Mouse (Mus musculus) heart, adult 9 months (tissue): Measurements from ENCODE around the gene Emc9.

Source experiments
- DNase-seq, 2 experiments: peaks; one replicate each; pipeline ENCODE4 v3.0.0; 2022; ENCODE audit warnings: low spot score in 2 of 2

The Emc9 gene

DNA sequence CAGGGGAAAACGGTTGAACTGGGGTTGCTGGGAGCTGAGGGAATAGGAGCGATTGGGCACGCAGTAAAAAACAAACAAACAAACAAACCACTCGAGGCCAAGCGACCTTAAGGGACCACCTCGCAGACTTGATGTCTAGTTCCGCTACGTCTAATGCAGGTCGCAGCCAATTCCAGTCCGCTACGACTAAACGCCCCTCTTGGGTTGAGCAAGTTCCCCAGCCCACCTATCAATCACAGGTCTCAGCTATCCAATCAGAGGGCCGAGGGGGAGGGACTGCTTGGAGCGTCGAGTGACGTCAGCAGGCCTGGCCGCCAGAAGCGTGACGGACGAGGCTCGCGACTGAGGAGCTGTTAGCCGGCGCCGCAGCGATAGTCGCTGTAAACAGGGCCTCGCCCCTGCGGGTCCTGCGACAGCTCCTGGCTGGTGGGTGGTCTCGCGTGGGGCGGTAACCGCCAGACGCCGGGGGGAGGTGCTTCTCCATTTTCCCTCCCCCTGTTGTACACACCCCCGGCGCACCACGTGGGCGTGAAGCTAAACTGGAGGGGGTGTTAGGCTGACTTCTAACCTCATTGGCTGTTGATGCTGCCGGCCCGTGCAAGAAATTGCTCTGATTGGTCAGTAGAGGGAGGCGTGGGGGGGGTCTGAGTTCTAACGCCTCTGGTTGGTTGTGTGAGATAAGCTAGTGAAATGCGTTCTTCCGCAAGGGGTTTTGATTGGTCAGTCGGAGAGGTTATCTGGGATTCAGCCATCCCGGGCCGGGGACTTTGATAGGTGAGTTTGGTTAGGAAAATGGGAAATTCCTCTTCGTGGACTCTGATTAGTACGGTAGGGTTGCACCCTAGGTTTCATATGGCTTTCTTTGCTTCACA is 24.7 kb downstream of the Emc9 start, which contains the start of gene A730061H03Rik:
A730061H03Rik (minus strand) TSS at position 205 of the 872 bp plus-strand sequence.
- DNase-seq, result peak; percentile 98 to 99

- peak; percentile 91 to 93 for DNase-seq
Observed at GRCm38 (mm10) chr14:55559799-55560201, 25.3 kb downstream of the Emc9 start, which contains the start of gene Dcaf11. TSS of gene Dcaf11 (plus strand) at chr14:55560006.

- DNase-seq, result no peak
Observed at GRCm38 (mm10) chr14:55558740-55559448, 26.2 kb downstream of the Emc9 start.

DNA sequence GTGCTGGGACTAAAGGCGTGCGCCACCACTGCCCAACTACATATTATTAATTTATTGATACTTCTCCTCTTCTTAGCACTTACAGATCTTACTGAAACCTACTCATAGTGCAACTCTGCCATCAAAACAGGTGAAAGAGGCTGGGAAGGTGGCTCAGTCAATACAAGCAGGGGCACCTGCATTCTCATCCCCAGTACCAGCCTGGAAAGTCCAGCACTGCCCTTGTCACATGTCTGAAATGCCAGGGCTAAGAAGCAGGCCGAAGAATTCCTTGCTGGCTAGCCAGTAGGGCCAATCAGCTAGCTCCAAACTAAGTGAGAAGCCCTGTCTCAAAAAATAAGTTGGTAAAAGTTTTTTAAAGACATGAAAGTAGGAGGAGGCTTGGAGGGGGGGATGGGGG is 27.5 kb downstream of the Emc9 start:
- DNase-seq, result no peak

DNA sequence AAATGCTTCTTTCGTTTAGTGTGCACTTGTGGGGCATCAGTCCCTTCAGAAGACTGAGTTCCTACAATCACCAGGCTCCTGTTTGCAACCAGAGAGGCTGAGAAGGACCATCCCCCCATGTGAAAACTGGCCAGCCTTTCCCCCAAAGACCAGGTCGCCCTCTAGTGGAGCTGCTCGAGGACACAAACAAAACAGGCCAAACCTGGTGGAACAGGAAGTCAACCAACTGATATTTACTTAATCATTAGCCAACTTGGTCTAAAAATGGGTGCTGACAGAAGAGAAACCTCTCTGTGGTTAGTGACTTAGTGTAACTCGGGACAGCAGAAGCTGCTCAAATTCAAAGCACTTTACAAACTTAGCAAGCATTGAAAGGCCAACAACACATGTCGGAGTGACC is 28.1 kb downstream of the Emc9 start:
- peak; percentile 76 to 79 for DNase-seq

DNA sequence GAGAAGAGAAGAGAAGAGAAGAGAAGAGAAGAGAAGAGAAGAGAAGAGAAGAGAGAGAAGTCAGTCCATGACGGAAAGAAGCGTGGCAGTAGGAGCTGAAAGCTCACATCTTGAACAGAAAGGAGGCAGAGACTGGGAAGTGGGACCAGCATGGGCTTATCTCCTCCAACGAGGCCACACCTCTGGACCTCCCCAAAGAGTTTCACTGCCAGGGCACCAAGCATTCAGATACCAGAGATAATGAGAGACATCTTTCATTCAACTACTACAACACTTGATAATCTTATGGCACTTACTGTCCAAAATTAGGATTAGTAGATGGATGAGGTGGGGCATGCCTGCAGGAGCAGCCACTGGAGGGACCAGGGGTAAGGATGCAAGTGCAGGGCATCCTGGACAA is 29.3 kb downstream of the Emc9 start:
- DNase-seq, result no peak

GRCm38 (mm10) chr14:55554635-55555034 is 30.5 kb downstream of the Emc9 start:
- no peak for DNase-seq

DNA sequence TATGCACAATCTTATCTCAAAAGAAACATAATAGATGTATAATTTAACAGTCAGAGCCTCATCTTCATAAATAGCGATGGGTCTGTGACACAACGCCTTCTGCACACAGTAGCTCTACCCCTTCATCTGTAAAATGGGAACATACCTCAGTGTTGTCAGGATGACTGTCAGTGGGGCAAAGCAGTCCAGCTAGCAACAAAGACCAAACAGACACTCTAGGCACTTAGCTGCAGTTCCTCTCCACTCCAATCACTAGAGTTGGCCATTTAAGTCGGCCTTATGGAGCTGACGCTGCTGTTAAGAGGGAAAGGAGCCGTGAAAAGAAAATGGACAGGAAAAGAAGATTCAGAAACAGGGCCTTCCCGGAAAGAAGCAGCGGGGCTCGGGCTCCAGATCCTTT is 33.3 kb downstream of the Emc9 start:
- no peak for DNase-seq

DNA sequence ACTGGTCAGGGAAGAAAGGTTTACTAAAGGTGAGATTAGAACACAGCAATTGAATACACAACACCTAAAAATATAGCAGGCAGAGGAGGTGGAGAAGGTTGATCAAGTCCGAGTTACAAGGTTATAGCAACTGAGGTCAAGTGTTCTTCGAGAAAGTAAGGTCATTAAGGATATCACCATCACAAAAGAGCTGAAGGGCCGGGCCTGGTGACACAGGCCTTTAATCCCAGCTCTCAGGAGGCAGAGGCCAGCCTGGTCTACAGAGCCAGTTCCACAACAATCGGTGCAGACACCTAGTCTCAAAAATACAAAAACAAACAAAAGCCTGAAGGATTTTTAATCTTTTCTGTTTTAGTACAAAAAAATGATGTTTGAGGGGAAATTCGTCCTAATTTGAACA is 33.8 kb downstream of the Emc9 start:
- DNase-seq, result no peak

DNA sequence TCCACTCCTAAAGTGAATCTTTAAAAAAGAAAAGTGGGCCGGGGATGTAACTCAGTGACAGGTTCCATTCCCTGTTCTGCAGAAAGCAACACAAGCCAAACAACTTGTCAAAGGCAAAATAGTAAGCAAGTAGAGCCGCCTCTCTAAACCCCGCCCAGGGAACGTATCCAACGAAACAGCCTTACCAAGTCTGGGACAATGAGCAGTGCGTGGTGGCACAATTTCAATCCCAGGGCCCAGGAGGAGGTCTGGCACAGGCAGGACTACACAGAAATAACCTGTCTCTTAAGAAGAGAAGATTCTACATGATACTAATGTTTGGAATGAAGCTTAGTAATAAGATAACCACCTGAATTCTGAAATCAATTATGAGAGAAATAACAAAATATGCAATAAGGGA is 34.9 kb downstream of the Emc9 start:
- no peak for DNase-seq

GRCm38 (mm10) chr14:55544334-55544733 is 40.8 kb downstream of the Emc9 start:
- DNase-seq, result no peak

- DNase-seq, result no peak
Observed at GRCm38 (mm10) chr14:55542268-55542667, 42.8 kb downstream of the Emc9 start.

DNA sequence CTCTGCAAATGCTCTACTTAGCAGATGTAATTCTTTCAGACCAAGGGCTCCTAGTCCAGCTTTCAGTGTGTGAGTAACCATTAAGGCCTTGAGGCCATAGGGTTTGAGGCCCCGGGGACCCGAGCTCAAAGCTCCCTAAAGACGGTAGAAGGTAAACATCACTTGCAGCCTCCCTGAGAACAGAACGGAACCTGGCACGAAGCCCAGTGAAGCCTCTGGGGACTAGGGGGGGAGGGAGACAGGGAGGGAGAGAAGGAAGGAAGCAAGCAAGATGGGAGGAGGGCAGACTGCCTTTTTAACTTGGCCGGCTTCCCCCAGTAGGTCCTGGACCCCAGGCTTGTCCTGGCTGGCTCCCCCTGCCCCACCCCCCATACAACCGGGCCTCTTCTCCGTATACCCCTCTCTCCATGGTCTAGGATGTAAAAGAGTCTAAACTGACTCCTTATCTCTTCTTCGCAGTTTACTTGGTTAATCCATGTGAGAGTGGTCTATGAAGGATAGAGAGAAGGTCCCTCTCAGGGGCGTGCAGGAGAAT is 44.2 kb downstream of the Emc9 start:
- peak; percentile 82 to 84 for DNase-seq

DNA sequence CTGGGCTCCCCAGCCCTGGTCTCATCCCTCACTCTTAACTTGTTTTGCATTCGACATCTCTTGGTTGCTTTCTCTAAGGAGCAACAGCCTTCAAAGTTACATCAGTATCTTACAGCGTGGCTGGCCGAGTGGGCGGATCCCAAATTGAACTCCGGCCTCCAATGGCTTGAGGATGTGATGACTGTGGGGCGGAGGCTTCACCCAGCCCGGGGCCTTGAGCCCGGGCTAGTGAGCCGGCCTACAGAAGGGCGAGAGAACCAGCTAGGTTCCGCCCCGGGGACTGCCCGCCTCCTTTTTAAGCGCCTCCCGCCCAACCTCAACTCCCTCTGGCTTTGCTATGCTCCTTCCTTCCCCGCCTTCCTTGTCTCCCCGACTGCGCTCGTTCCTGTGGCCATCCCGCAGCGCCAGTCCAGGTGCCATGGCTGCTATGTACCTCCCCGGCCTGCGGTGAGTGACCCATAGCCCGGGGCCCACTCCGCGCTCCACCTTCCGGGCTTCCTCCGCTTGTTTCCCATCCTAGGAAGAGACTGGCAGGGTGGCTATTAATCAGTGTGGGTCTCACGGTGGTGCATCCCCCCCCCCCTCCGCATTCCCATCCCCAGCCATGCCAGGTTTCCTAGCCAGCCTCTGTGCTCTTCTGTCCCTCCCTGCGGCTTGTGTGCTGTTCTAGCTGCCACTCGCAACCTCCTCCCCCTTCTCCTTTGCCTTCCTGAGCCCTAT is 44.9 kb downstream of the Emc9 start, which contains the start of gene Pck2:
Pck2 (plus strand) TSS at position 200 of the 720 bp plus-strand sequence.
- peak; percentile 93 to 94 for DNase-seq

- no peak for DNase-seq
Observed at GRCm38 (mm10) chr14:55536116-55536745, 48.9 kb downstream of the Emc9 start.
